Mouse (Mus musculus) liver, embryonic 14.5 days (tissue): ENCODE data around the gene Plekhb1.

Experiments
- CTCF ChIP-seq: IDR thresholded peaks from 2 replicates; pipeline ENCODE4 v1.5.1; 2016; ENCODE audit warnings: antibody characterized with exemption, low read depth, control low read depth
- EP300 ChIP-seq: IDR thresholded peaks from 2 replicates; pipeline ENCODE4 v1.6.1; 2016; ENCODE audit warnings: antibody characterized with exemption, low read depth

GRCm38 (mm10) chr7:100653480-100654266, 8.5 kb downstream of the Plekhb1 start:
- TF ChIP-seq CTCF (no peak), EP300 (no peak)
